Mouse (Mus musculus) limb, embryonic 13.5 days (tissue): Measurements from ENCODE around the gene Uspl1. TPM values are rescaled to one million over a fixed set of nuclear protein-coding genes. Genes with fewer than 3 reads are reported as not detected.
A peak's percentile ranks its signal among the peaks of the same experiment; 100 is the strongest.
"Not testable (repeated sequence)": the region's sequence is repeated elsewhere in the genome, so short reads cannot be mapped to it uniquely, and the experiment has no call there.

Experiments
- ATAC-seq: fragments of 200-750 bp; cut with Nextera tagmentation; 2 replicates; pipeline ENCODE4 v1.8.0; 2017; ENCODE audit warnings: low read depth, moderate number of reproducible peaks, moderate TSS enrichment; ENCODE audit not compliant: low FRiP score
- H3K27ac ChIP-seq: fragments of 300-500 bp; sonication (generic); 2 replicates; pipeline ENCODE4 v1.5.1; 2015; ENCODE audit warnings: inconsistent platforms, mild to moderate bottlenecking, moderate library complexity
- H3K27me3 ChIP-seq: fragments of 300-500 bp; sonication (generic); 2 replicates; pipeline ENCODE4 v1.6.1; 2015; ENCODE audit warnings: mild to moderate bottlenecking, inconsistent platforms
- H3K36me3 ChIP-seq: fragments of 300-500 bp; sonication (generic); 2 replicates; pipeline ENCODE4 v1.6.1; 2015; ENCODE audit warnings: inconsistent platforms, mild to moderate bottlenecking, moderate library complexity
- H3K4me1 ChIP-seq: fragments of 300-500 bp; sonication (generic); 2 replicates; pipeline ENCODE4 v1.6.1; 2015; ENCODE audit warnings: inconsistent platforms
- H3K4me2 ChIP-seq: fragments of 300-500 bp; sonication (generic); replicated peaks from 2 replicates; pipeline ENCODE4 v1.6.1; 2015; ENCODE audit warnings: inconsistent platforms, mild to moderate bottlenecking, moderate library complexity
- H3K4me3 ChIP-seq: fragments of 300-500 bp; sonication (generic); 2 replicates; pipeline ENCODE4 v1.5.1; 2015; ENCODE audit warnings: moderate library complexity, mild to moderate bottlenecking, inconsistent platforms
- H3K9ac ChIP-seq: fragments of 300-500 bp; sonication (generic); 2 replicates; pipeline ENCODE4 v1.6.1; 2015; ENCODE audit warnings: mild to moderate bottlenecking, inconsistent platforms
- H3K9me3 ChIP-seq: fragments of 300-500 bp; sonication (generic); 2 replicates; pipeline ENCODE4 v1.6.1; 2016; ENCODE audit warnings: inconsistent platforms
- WGBS: fragments of 180-500 bp; shearing (Covaris S2); methylation state at CpG from one replicate; pipeline ENCODE4 v1.1.7; 2015; 5-methylcytosine and 5-hydroxymethylcytosine counted together
- polyA plus RNA-seq: library from polyadenylated mRNA; unstranded; fragments of >200 nt; fragmentation: Nextera tagmentation; extraction: Ambion mirVana; gene quantifications from 2 replicates; pipeline ENCODE4 v1.2.1, GENCODE M21; 2015

Uspl1 gene
- polyA plus RNA-seq = 58.0 and 59.5 TPM in 2 replicates

- peak within 1 kb of the TSS; percentile 83 for H3K9ac ChIP-seq
- peak within 1 kb of the TSS; percentile 77 for H3K4me2 ChIP-seq
- H3K36me3 ChIP-seq = peaks cover 5% of the 10 kb centered on the region
- H3K4me1 ChIP-seq = peaks cover 21% of the 10 kb centered on the region
- ATAC-seq = peak; percentile 98
- under 1% methylated on average over 58 of the region's 59 CpGs for WGBS
- no peaks in the 10 kb centered on the region for H3K9me3 ChIP-seq
- peak within 1 kb of the TSS; percentile 95 for H3K27ac ChIP-seq
- H3K4me3 ChIP-seq = peak within 1 kb of the TSS; percentile 84
- no peaks in the 10 kb centered on the region for H3K27me3 ChIP-seq
Measured at GRCm38 (mm10) chr5:149184104-149184843, at the start of gene Uspl1, which contains the start of gene Hmgb1. Gene Uspl1 (plus strand): TSS chr5:149184350. Gene Hmgb1 (minus strand): TSS chr5:149184489.

DNA sequence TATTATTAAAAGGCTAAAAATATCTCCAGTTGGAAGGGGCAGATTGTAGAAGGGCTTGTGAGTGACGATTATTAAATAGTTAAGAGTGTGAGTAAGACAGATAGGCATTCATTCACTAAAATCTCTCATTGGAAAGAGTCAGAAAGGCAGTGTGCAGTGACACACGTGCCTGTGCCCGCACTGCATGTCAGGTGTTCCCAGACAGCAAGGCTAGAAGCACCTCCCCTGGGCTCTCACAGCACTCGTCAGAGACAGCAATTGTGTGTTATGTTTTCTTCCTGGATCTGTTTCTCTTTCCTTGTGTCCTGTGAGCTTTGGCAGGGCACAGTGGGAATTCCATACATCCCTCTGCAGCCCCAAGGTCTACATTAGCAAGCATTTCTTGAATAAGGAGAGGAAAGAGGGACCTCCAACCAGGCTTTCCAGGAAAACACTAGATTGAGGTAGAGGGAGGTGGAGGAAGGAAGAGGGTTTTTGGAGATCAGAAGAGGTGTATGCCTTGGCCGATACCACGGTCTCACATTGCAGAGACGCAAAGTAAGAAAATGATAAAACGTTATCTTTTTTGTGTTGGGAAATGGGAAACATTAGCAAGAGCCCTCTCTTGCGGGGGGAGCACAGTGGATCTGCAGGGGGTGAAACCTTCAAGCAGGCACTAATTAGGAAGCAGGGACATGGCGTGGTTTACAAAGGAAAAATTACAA is 49.2 kb upstream of the Uspl1 start:
- Histone ChIP-seq H3K4me1 (peaks cover 22% of the 10 kb centered on the region), H3K27ac (no peak overlapping the region), H3K4me3 (no peak overlapping the region), H3K4me2 (no peak overlapping the region), H3K9ac (no peak overlapping the region), H3K9me3 (no peaks in the 10 kb centered on the region), H3K27me3 (no peaks in the 10 kb centered on the region), H3K36me3 (no peaks in the 10 kb centered on the region)
- no peak for ATAC-seq
- WGBS = 71% methylated on average over 10 of the region's 10 CpGs

- H3K27ac ChIP-seq = no peak overlapping the region
- H3K9me3 ChIP-seq = no peaks in the 10 kb centered on the region
- H3K4me2 ChIP-seq = no peak overlapping the region
- no peak overlapping the region for H3K9ac ChIP-seq
- H3K4me3 ChIP-seq = no peak overlapping the region
- 81% methylated on average over 10 of the region's 10 CpGs for WGBS
- H3K36me3 ChIP-seq = no peaks in the 10 kb centered on the region
- H3K4me1 ChIP-seq = peaks cover 22% of the 10 kb centered on the region
- ATAC-seq = no peak
- no peaks in the 10 kb centered on the region for H3K27me3 ChIP-seq
Measured at GRCm38 (mm10) chr5:149135455-149136354, 48.4 kb upstream of the Uspl1 start.

GRCm38 (mm10) chr5:149136933-149137365 is 47.2 kb upstream of the Uspl1 start:
- WGBS = 66% methylated on average over 4 of the region's 4 CpGs
- Histone ChIP-seq H3K9me3 (no peaks in the 10 kb centered on the region), H3K36me3 (no peaks in the 10 kb centered on the region), H3K27me3 (no peaks in the 10 kb centered on the region), H3K4me2 (no peak overlapping the region), H3K27ac (no peak overlapping the region), H3K4me1 (peaks cover 20% of the 10 kb centered on the region), H3K9ac (no peak overlapping the region), H3K4me3 (no peak overlapping the region)
- no peak for ATAC-seq

DNA sequence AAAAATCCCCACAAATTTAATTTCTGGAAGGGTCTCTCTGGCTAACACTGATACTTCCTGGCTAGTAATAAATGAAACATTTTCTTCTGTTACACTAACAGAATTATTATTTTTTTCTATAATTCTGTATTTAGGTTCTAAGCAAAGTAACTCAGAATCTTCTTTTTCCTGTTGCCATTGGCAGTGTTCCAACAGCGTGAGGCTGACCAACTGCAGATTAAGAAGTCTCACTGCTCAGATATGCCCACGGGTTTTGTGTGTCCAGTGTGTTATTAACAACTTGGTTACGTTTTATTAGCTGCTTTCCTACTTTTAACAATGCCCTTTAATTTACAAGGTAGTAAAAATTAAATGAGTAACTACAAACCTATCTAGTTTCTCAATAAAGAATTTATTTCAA is 46.7 kb upstream of the Uspl1 start:
- Histone ChIP-seq H3K9me3 (no peaks in the 10 kb centered on the region), H3K4me1 (peaks cover 15% of the 10 kb centered on the region), H3K27me3 (no peaks in the 10 kb centered on the region), H3K27ac (no peak overlapping the region), H3K4me2 (no peak overlapping the region), H3K4me3 (no peak overlapping the region), H3K9ac (no peak overlapping the region), H3K36me3 (no peaks in the 10 kb centered on the region)
- no peak for ATAC-seq
- WGBS = 31% methylated on average over 3 of the region's 3 CpGs

DNA sequence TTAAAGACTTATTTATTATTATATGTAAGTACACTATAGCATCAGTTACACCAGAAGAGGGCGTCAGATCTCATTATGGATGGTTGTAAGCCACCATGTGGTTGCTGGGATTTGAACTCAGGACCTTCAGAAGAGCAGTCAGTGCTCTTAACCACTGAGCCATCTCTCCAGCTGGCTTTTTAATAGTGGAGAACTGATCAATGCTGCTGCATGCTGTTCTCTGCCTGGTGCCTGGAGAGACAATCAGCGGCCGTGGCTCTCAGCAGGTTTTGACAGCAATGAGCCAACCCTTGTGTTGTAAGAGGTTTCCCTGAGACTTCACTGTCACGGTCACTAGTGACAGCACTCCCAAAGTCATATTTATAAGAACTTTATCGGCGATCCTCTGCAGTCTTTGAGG is 46.1 kb upstream of the Uspl1 start:
- H3K9me3 ChIP-seq, ATAC-seq: not testable (repeated sequence)

GRCm38 (mm10) chr5:149140336-149140735 is 43.8 kb upstream of the Uspl1 start:
- ATAC-seq = no peak
- Histone ChIP-seq H3K36me3 (no peaks in the 10 kb centered on the region), H3K4me2 (no peak overlapping the region), H3K27ac (no peak overlapping the region), H3K9ac (no peak overlapping the region), H3K27me3 (no peaks in the 10 kb centered on the region), H3K4me1 (peaks cover 22% of the 10 kb centered on the region), H3K4me3 (no peak overlapping the region), H3K9me3 (no peaks in the 10 kb centered on the region)
- WGBS = 63% methylated on average over 9 of the region's 9 CpGs

More for the DNA sequence above, 46.1 kb upstream of the Uspl1 start:
- not testable (repeated sequence) for H3K4me3 ChIP-seq, H3K36me3 ChIP-seq, H3K27me3 ChIP-seq, H3K27ac ChIP-seq, H3K4me2 ChIP-seq, H3K9ac ChIP-seq
- 86% methylated on average over 6 of the region's 6 CpGs for WGBS
- H3K4me1 ChIP-seq = peaks cover 12% of the 10 kb centered on the region; the same call in 1 of the 2 replicates

- H3K27me3 ChIP-seq, H3K4me2 ChIP-seq, H3K36me3 ChIP-seq, H3K27ac ChIP-seq, H3K9me3 ChIP-seq, ATAC-seq, H3K9ac ChIP-seq, H3K4me3 ChIP-seq: not testable (repeated sequence)
- H3K4me1 ChIP-seq = peaks cover 22% of the 10 kb centered on the region
- 78% methylated on average over 1 of the region's 1 CpGs for WGBS
Measured at GRCm38 (mm10) chr5:149141155-149141554, 43.0 kb upstream of the Uspl1 start.

- H3K4me1 ChIP-seq = peaks cover 13% of the 10 kb centered on the region
- H3K4me2 ChIP-seq = peak overlapping the region; percentile 54
- H3K27ac ChIP-seq = peak overlapping the region; percentile 77; the same call in 1 of the 2 replicates
- H3K36me3 ChIP-seq = no peaks in the 10 kb centered on the region
- no peaks in the 10 kb centered on the region for H3K27me3 ChIP-seq
- H3K9ac ChIP-seq = peak overlapping the region; percentile 45; the same call in 1 of the 2 replicates
- H3K9me3 ChIP-seq = peaks cover under 1% of the 10 kb centered on the region; the same call in 1 of the 2 replicates
- H3K4me3 ChIP-seq = peak overlapping the region; percentile 17; the same call in 1 of the 2 replicates
- WGBS = 34% methylated on average over 25 of the region's 25 CpGs
- ATAC-seq = peak; percentile 67
Measured at GRCm38 (mm10) chr5:149143766-149144375, 40.3 kb upstream of the Uspl1 start.

- no peak overlapping the region for H3K4me3 ChIP-seq
- no peak overlapping the region for H3K4me2 ChIP-seq
- H3K4me1 ChIP-seq = peaks cover 13% of the 10 kb centered on the region
- no peak overlapping the region for H3K27ac ChIP-seq
- H3K27me3 ChIP-seq = no peaks in the 10 kb centered on the region
- WGBS = 85% methylated on average over 7 of the region's 7 CpGs
- peaks cover 5% of the 10 kb centered on the region; the same call in 1 of the 2 replicates for H3K9me3 ChIP-seq
- H3K36me3 ChIP-seq = no peaks in the 10 kb centered on the region
- no peak overlapping the region for H3K9ac ChIP-seq
- no peak for ATAC-seq
Measured at GRCm38 (mm10) chr5:149146691-149147090, 37.5 kb upstream of the Uspl1 start.

GRCm38 (mm10) chr5:149147386-149148000 is 36.7 kb upstream of the Uspl1 start:
- Histone ChIP-seq H3K36me3 (no peaks in the 10 kb centered on the region), H3K4me2 (no peak overlapping the region), H3K27me3 (no peaks in the 10 kb centered on the region), H3K9ac (no peak overlapping the region), H3K27ac (no peak overlapping the region), H3K9me3 (peaks cover 5% of the 10 kb centered on the region; the same call in 1 of the 2 replicates), H3K4me1 (peaks cover 18% of the 10 kb centered on the region), H3K4me3 (no peak overlapping the region)
- WGBS = 66% methylated on average over 8 of the region's 8 CpGs
- ATAC-seq = no peak
